Mouse (Mus musculus): ENCODE measurements around the gene Ephb4. TPM values are rescaled to one million over a fixed set of nuclear protein-coding genes. Genes with fewer than 3 reads are reported as not detected.

Ephb4 gene
- polyA plus RNA-seq, 1 experiment = 4.5 TPM

DNA sequence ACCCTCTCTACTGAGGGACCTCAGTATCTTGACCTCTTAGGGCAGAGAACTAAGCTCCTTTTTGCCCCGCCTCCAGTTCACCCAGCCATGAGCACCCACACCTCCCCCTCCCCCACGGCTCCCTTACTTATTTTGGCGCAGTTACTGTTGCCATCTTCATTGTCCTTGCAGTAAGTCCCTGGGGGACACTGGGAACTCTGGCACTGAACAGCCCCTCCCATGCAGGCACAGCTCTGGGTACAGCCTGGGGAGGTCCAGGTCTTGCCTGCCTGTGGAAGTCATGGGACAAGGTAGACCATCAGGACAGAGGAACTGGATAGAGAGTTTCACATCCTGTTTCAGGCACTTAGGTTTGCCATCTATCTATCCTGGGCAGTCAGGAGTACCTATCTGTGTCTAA lies 60.2 kb downstream of the Ephb4 start:
- Histone ChIP-seq H3K4me3 (replicated peaks; ENCODE audit: control insufficient read depth, low read depth, low read length) (no peak overlapping the region), H3K27ac (ENCODE audit: control insufficient read depth, insufficient read depth, low read depth, low read length, poor library complexity) (no peak overlapping the region), H3K4me1 (ENCODE audit: control insufficient read depth, insufficient read depth, low read length) (no peaks in the 10 kb centered on the region)
- 72% methylated on average over 3 of the region's 3 CpGs for WGBS
- TF ChIP-seq CTCF (IDR thresholded peaks at IDR 0.05; ENCODE audit: control insufficient read depth, insufficient read depth, low read length) = no peak

DNA sequence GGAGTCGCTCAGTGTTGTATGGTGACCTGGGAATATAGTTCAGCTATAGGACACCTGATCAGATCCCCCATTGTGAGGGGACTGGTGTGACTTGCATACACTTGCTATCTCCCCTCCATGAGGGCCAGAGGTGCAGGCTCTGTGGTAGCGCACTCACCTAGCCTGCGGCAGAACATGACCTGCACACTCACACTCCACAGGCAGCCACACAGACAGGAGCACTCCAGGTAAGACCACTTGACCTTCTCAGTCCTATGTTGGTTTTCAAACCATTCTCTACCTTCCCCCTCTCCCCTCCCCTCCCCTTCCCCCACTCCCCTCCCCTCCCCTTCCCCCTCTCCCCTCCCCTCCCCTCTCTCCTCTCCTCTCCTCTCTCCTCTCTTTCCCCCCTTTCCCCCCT lies 60.6 kb downstream of the Ephb4 start:
- no peak for TF ChIP-seq POLR2A (IDR thresholded peaks at IDR 0.05; ENCODE audit: borderline replicate concordance, control insufficient read depth, low read depth, low read length)
- TF ChIP-seq CTCF (IDR thresholded peaks at IDR 0.05; ENCODE audit: control insufficient read depth, insufficient read depth, low read length) = no peak

DNA sequence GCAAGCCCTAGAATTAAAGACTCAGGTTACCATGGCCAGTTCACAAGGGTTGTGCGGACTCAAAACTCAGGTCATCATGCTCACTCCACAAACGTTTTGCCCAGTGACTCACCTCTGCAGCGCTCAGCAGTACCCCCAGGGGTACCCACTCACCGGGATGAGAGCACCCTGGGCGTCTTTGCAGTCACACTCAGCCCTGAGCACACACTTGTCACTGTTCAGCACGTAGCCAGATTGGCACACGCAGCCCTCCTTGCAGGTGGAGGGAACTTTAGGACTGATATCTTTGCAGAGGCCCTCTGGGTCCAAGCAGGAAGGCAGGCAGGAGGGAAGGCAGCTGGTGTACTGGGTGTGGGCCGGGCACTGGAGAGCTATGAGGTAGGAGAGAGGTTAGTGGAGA lies 61.3 kb downstream of the Ephb4 start:
- Histone ChIP-seq H3K27ac (ENCODE audit: control insufficient read depth, insufficient read depth, low read depth, low read length, poor library complexity) (no peak overlapping the region), H3K4me1 (ENCODE audit: control insufficient read depth, insufficient read depth, low read length) (no peaks in the 10 kb centered on the region), H3K4me3 (replicated peaks; ENCODE audit: control insufficient read depth, low read depth, low read length) (no peak overlapping the region)
- WGBS = 70% methylated on average over 8 of the region's 8 CpGs
- no peak for TF ChIP-seq CTCF (IDR thresholded peaks at IDR 0.05; ENCODE audit: control insufficient read depth, insufficient read depth, low read length)
- TF ChIP-seq POLR2A (IDR thresholded peaks at IDR 0.05; ENCODE audit: borderline replicate concordance, control insufficient read depth, low read depth, low read length) = no peak

More for the DNA sequence above, 60.6 kb downstream of the Ephb4 start:
- H3K27ac ChIP-seq (ENCODE audit: control insufficient read depth, insufficient read depth, low read depth, low read length, poor library complexity) = no peak overlapping the region
- 87% methylated on average over 3 of the region's 3 CpGs for WGBS
- no peaks in the 10 kb centered on the region for H3K4me1 ChIP-seq (ENCODE audit: control insufficient read depth, insufficient read depth, low read length)
- H3K4me3 ChIP-seq (replicated peaks; ENCODE audit: control insufficient read depth, low read depth, low read length) = no peak overlapping the region

DNA sequence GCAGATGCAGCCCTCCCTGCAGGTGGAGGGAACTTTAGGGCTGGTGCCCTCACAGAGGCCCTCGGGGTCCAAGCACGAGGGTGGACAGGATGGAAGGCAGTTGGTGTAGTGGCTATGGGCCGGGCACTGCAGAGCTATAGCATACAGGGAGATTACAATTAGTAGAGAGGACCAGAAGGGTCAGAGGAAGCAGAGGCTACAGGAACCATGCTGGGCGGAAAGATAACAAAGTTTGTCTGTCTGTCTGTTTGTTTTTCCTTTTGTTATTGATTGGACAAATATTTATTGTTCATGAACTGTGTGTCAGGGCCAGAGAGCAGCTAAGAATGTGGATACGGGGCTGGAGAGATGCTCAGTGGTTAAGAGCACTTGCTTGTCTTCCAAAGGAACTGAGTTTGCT lies 64.3 kb downstream of the Ephb4 start:
- no peak overlapping the region for H3K4me3 ChIP-seq (replicated peaks; ENCODE audit: control insufficient read depth, low read depth, low read length)
- WGBS = 67% methylated on average over 5 of the region's 5 CpGs
- no peaks in the 10 kb centered on the region for H3K4me1 ChIP-seq (ENCODE audit: control insufficient read depth, insufficient read depth, low read length)
- TF ChIP-seq CTCF (IDR thresholded peaks at IDR 0.05; ENCODE audit: control insufficient read depth, insufficient read depth, low read length) (no peak), POLR2A (IDR thresholded peaks at IDR 0.05; ENCODE audit: borderline replicate concordance, control insufficient read depth, low read depth, low read length) (no peak)
- H3K27ac ChIP-seq (ENCODE audit: control insufficient read depth, insufficient read depth, low read depth, low read length, poor library complexity) = no peak overlapping the region

DNA sequence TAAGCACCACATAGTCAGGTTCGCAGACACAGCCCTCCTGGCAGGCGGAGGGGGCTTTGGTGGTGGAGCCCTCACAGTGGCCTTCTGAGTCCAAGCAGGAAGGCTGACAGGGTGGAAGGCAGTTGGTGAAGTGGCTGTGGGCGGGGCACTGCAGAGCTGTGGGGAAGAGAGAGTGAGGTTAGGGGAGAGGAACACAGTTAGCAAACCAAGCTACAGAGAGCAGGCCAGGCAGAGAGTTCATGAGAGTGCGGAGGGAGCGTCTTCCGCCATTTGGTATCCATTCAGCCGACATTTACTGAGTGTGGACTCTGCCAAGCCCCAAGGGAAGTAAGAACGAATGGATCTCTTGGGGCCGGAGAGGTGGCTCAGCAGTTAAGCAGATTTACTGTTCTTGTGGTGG lies 69.2 kb downstream of the Ephb4 start:
- Histone ChIP-seq H3K4me3 (replicated peaks; ENCODE audit: control insufficient read depth, low read depth, low read length) (no peak overlapping the region), H3K27ac (ENCODE audit: control insufficient read depth, insufficient read depth, low read depth, low read length, poor library complexity) (no peak overlapping the region), H3K4me1 (ENCODE audit: control insufficient read depth, insufficient read depth, low read length) (no peaks in the 10 kb centered on the region)
- WGBS = 26% methylated on average over 9 of the region's 9 CpGs
- TF ChIP-seq CTCF (IDR thresholded peaks at IDR 0.05; ENCODE audit: control insufficient read depth, insufficient read depth, low read length) (no peak), POLR2A (IDR thresholded peaks at IDR 0.05; ENCODE audit: borderline replicate concordance, control insufficient read depth, low read depth, low read length) (no peak)

DNA sequence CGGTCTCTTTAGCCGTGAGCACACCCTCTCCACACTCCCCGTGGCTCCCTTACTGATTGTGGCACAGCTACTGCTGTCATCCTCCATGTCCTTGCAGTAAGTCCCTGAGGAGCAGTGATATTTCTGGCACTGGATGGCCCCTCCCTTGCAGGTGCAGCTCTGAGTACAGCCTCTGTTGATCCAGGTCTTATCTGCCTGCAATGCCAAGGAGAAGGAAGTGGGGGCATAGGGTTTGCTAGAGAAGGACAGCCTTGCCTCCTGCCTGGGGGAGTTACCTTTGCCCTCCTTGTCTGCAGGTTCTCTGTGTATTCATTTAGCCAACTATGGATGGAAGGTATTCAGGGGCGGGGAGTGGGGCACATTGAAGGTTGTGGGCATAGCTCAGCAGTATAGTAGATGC lies 69.9 kb downstream of the Ephb4 start:
- Histone ChIP-seq H3K4me1 (ENCODE audit: control insufficient read depth, insufficient read depth, low read length) (no peaks in the 10 kb centered on the region), H3K27ac (ENCODE audit: control insufficient read depth, insufficient read depth, low read depth, low read length, poor library complexity) (no peak overlapping the region), H3K4me3 (replicated peaks; ENCODE audit: control insufficient read depth, low read depth, low read length) (no peak overlapping the region)
- 68% methylated on average over 4 of the region's 4 CpGs for WGBS
- TF ChIP-seq CTCF (IDR thresholded peaks at IDR 0.05; ENCODE audit: control insufficient read depth, insufficient read depth, low read length) = no peak
- no peak for TF ChIP-seq POLR2A (IDR thresholded peaks at IDR 0.05; ENCODE audit: borderline replicate concordance, control insufficient read depth, low read depth, low read length)

DNA sequence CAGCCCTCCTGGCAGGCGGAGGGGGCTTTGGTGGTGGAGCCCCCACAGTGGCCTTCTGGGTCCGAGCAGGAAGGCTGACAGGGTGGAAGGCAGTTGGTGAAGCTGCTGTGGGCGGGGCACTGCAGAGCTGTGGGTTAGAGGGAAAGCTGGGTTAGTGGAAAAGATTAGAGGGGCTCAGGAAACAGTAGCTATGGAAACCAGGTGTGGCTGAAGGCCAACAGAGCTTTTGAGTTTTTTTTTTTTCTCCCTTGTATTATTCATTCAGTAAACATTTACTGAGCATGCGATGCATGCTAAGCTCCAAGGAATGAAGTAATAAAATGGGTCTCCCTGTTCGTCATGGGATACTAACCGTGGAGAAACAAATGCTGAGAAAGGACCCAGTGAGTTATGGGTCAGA lies 75.7 kb downstream of the Ephb4 start:
- Histone ChIP-seq H3K4me1 (ENCODE audit: control insufficient read depth, insufficient read depth, low read length) (no peaks in the 10 kb centered on the region), H3K4me3 (replicated peaks; ENCODE audit: control insufficient read depth, low read depth, low read length) (no peak overlapping the region), H3K27ac (ENCODE audit: control insufficient read depth, insufficient read depth, low read depth, low read length, poor library complexity) (no peak overlapping the region)
- 25% methylated on average over 6 of the region's 6 CpGs for WGBS
- TF ChIP-seq CTCF (IDR thresholded peaks at IDR 0.05; ENCODE audit: control insufficient read depth, insufficient read depth, low read length) = no peak
- TF ChIP-seq POLR2A (IDR thresholded peaks at IDR 0.05; ENCODE audit: borderline replicate concordance, control insufficient read depth, low read depth, low read length) = no peak

Other genes with a start within 250 kb of the Ephb4 start
- gene Trim56, start 233.9 kb upstream of the Ephb4 start, polyA plus RNA-seq (2011; ENCODE audit: insufficient read depth, insufficient read length, low replicate concordance, missing spikeins) = 25.2 and 31.3 TPM in 2 replicates
- gene Muc3, start 200.8 kb upstream of the Ephb4 start, polyA plus RNA-seq (2011; ENCODE audit: insufficient read depth, insufficient read length, low replicate concordance, missing spikeins) = not detected in 2 replicates
- 6.0 and 9.9 TPM in 2 replicates for gene Muc3a, start 137.7 kb upstream of the Ephb4 start, polyA plus RNA-seq (2011; ENCODE audit: insufficient read depth, insufficient read length, low replicate concordance, missing spikeins)
- gene Ache, start 62.6 kb upstream of the Ephb4 start, polyA plus RNA-seq (2011; ENCODE audit: insufficient read depth, insufficient read length, low replicate concordance, missing spikeins) = 115 and 217 TPM in 2 replicates
- 74.0 and 131 TPM in 2 replicates for gene Ufsp1, start 55.5 kb upstream of the Ephb4 start, polyA plus RNA-seq (2011; ENCODE audit: insufficient read depth, insufficient read length, low replicate concordance, missing spikeins)
- gene Srrt, start 42.4 kb upstream of the Ephb4 start, polyA plus RNA-seq (2011; ENCODE audit: insufficient read depth, insufficient read length, low replicate concordance, missing spikeins) = 304 and 461 TPM in 2 replicates
- gene Trip6, start 35.7 kb upstream of the Ephb4 start, polyA plus RNA-seq (2011; ENCODE audit: insufficient read depth, insufficient read length, low replicate concordance, missing spikeins) = 9.0 and 15.5 TPM in 2 replicates
- 10.9 and 14.4 TPM in 2 replicates for gene Slc12a9, start 16.5 kb upstream of the Ephb4 start, polyA plus RNA-seq (2011; ENCODE audit: insufficient read depth, insufficient read length, low replicate concordance, missing spikeins)
- gene Zan, start 127.0 kb downstream of the Ephb4 start, polyA plus RNA-seq (2011; ENCODE audit: insufficient read depth, insufficient read length, low replicate concordance, missing spikeins) = not detected in 2 replicates
- gene Pop7, start 152.4 kb downstream of the Ephb4 start, polyA plus RNA-seq (2011; ENCODE audit: insufficient read depth, insufficient read length, low replicate concordance, missing spikeins) = 22.1 and 32.2 TPM in 2 replicates
- 57.6 and 80.1 TPM in 2 replicates for gene Gigyf1, start 168.4 kb downstream of the Ephb4 start, polyA plus RNA-seq (2011; ENCODE audit: insufficient read depth, insufficient read length, low replicate concordance, missing spikeins)
- gene Epo, start 183.1 kb downstream of the Ephb4 start, polyA plus RNA-seq (2011; ENCODE audit: insufficient read depth, insufficient read length, low replicate concordance, missing spikeins) = not detected in 2 replicates
- 294 and 476 TPM in 2 replicates for gene Gnb2, start 183.4 kb downstream of the Ephb4 start, polyA plus RNA-seq (2011; ENCODE audit: insufficient read depth, insufficient read length, low replicate concordance, missing spikeins)
- gene Actl6b, start 203.4 kb downstream of the Ephb4 start, polyA plus RNA-seq (2011; ENCODE audit: insufficient read depth, insufficient read length, low replicate concordance, missing spikeins) = not detected in 2 replicates
- 25.9 and 51.0 TPM in 2 replicates for gene Tfr2, start 219.7 kb downstream of the Ephb4 start, polyA plus RNA-seq (2011; ENCODE audit: insufficient read depth, insufficient read length, low replicate concordance, missing spikeins)